Mouse (Mus musculus) limb, embryonic 15.5 days (tissue): ENCODE measurements at regions not wholly inside any gene's neighbourhood (a gene's known extent, or its start where the extent isn't known, plus 50 kb on each side); places are given as distances from the start of the nearest gene placed in this dataset.

Source experiments
- ATAC-seq: fragments of 200-750 bp; cut with Nextera tagmentation; 2 replicates; pipeline ENCODE4 v1.8.0; 2017; ENCODE audit warnings: low read depth, moderate TSS enrichment; ENCODE audit not compliant: insufficient number of reproducible peaks, low FRiP score, low TSS enrichment
- H3K27ac ChIP-seq: fragments of 300-500 bp; sonication (generic); 2 replicates; pipeline ENCODE4 v1.5.1; 2015; ENCODE audit warnings: moderate library complexity, mild to moderate bottlenecking, inconsistent platforms
- H3K27me3 ChIP-seq: fragments of 300-500 bp; sonication (generic); 2 replicates; pipeline ENCODE4 v1.6.1; 2015; ENCODE audit warnings: inconsistent platforms
- H3K36me3 ChIP-seq: fragments of 300-500 bp; sonication (generic); 2 replicates; pipeline ENCODE4 v1.6.1; 2015; ENCODE audit warnings: inconsistent platforms
- H3K4me1 ChIP-seq: fragments of 300-500 bp; sonication (generic); 2 replicates; pipeline ENCODE4 v1.6.1; 2015; ENCODE audit warnings: inconsistent platforms
- H3K4me2 ChIP-seq: fragments of 300-500 bp; sonication (generic); 2 replicates; pipeline ENCODE4 v1.6.1; 2015; ENCODE audit warnings: mild to moderate bottlenecking, inconsistent platforms
- H3K4me3 ChIP-seq: fragments of 300-500 bp; sonication (generic); 2 replicates; pipeline ENCODE4 v1.5.1; 2015; ENCODE audit warnings: mild to moderate bottlenecking, inconsistent platforms
- H3K9ac ChIP-seq: fragments of 300-500 bp; sonication (generic); 2 replicates; pipeline ENCODE4 v1.6.1; 2015; ENCODE audit warnings: inconsistent platforms
- H3K9me3 ChIP-seq: fragments of 300-500 bp; sonication (generic); 2 replicates; pipeline ENCODE4 v1.6.1; 2016; ENCODE audit warnings: inconsistent platforms
- WGBS: fragments of 180-500 bp; shearing (Covaris S2); methylation state at CpG from one replicate; pipeline ENCODE4 v1.1.7; 2015; 5-methylcytosine and 5-hydroxymethylcytosine counted together

GRCm38 (mm10) chr1:143464863-143465262 is 175.6 kb upstream of the B3galt2 start:
- WGBS, result 48% methylated on average over 2 of the region's 2 CpGs
- no peak overlapping the region for H3K4me2 ChIP-seq
- no peak overlapping the region for H3K9ac ChIP-seq
- no peaks in the 10 kb centered on the region for H3K9me3 ChIP-seq
- H3K4me1 ChIP-seq, result no peaks in the 10 kb centered on the region
- no peak overlapping the region for H3K4me3 ChIP-seq
- ATAC-seq, result no peak
- no peaks in the 10 kb centered on the region for H3K27me3 ChIP-seq
- H3K27ac ChIP-seq, result no peak overlapping the region
- no peaks in the 10 kb centered on the region for H3K36me3 ChIP-seq

- Histone ChIP-seq H3K27ac (no peak overlapping the region), H3K36me3 (no peaks in the 10 kb centered on the region), H3K4me2 (no peak overlapping the region), H3K27me3 (no peaks in the 10 kb centered on the region), H3K4me3 (no peak overlapping the region), H3K9me3 (no peaks in the 10 kb centered on the region), H3K9ac (no peak overlapping the region), H3K4me1 (no peaks in the 10 kb centered on the region)
- no peak for ATAC-seq
- 83% methylated on average over 3 of the region's 3 CpGs for WGBS
Measured at GRCm38 (mm10) chr1:143466092-143466491, 174.4 kb upstream of the B3galt2 start.

- Histone ChIP-seq H3K9ac (no peak overlapping the region), H3K4me3 (no peak overlapping the region), H3K27ac (no peak overlapping the region), H3K27me3 (no peaks in the 10 kb centered on the region), H3K4me2 (no peak overlapping the region), H3K9me3 (no peaks in the 10 kb centered on the region), H3K4me1 (no peaks in the 10 kb centered on the region), H3K36me3 (no peaks in the 10 kb centered on the region)
- WGBS, result 83% methylated on average over 2 of the region's 2 CpGs
- ATAC-seq, result no peak
Measured at GRCm38 (mm10) chr1:143475329-143475728, 165.1 kb upstream of the B3galt2 start.

GRCm38 (mm10) chr1:143483345-143483744 is 157.1 kb upstream of the B3galt2 start:
- WGBS, result 77% methylated on average over 4 of the region's 4 CpGs
- no peak for ATAC-seq

GRCm38 (mm10) chr1:143484936-143485335 is 155.5 kb upstream of the B3galt2 start:
- H3K27ac ChIP-seq, result no peak overlapping the region
- H3K9ac ChIP-seq, result no peak overlapping the region
- no peaks in the 10 kb centered on the region for H3K27me3 ChIP-seq
- no peak overlapping the region for H3K4me2 ChIP-seq
- H3K36me3 ChIP-seq, result no peaks in the 10 kb centered on the region
- H3K4me1 ChIP-seq, result no peaks in the 10 kb centered on the region
- 89% methylated on average over 1 of the region's 1 CpGs for WGBS
- H3K4me3 ChIP-seq, result no peak overlapping the region
- no peaks in the 10 kb centered on the region for H3K9me3 ChIP-seq
- no peak for ATAC-seq

More at GRCm38 (mm10) chr1:143483345-143483744, 157.1 kb upstream of the B3galt2 start:
- Histone ChIP-seq H3K9ac (no peak overlapping the region), H3K4me3 (no peak overlapping the region), H3K27me3 (no peaks in the 10 kb centered on the region), H3K27ac (no peak overlapping the region), H3K36me3 (no peaks in the 10 kb centered on the region), H3K9me3 (no peaks in the 10 kb centered on the region), H3K4me2 (no peak overlapping the region), H3K4me1 (no peaks in the 10 kb centered on the region)

GRCm38 (mm10) chr1:143497092-143497491 is 143.4 kb upstream of the B3galt2 start:
- 78% methylated on average over 8 of the region's 8 CpGs for WGBS
- no peaks in the 10 kb centered on the region for H3K36me3 ChIP-seq
- H3K9me3 ChIP-seq, result no peaks in the 10 kb centered on the region
- H3K27ac ChIP-seq, result no peak overlapping the region
- ATAC-seq, result no peak
- H3K4me1 ChIP-seq, result no peaks in the 10 kb centered on the region
- no peaks in the 10 kb centered on the region for H3K27me3 ChIP-seq
- no peak overlapping the region for H3K9ac ChIP-seq
- H3K4me3 ChIP-seq, result no peak overlapping the region
- H3K4me2 ChIP-seq, result no peak overlapping the region

GRCm38 (mm10) chr1:143503436-143504065 is 136.9 kb upstream of the B3galt2 start:
- ATAC-seq, result no peak; the same call in 1 of the 2 replicates
- Histone ChIP-seq H3K27ac (no peak overlapping the region), H3K27me3 (no peaks in the 10 kb centered on the region), H3K4me1 (peaks cover 8% of the 10 kb centered on the region; the same call in 1 of the 2 replicates), H3K4me2 (no peak overlapping the region), H3K36me3 (no peaks in the 10 kb centered on the region), H3K9ac (no peak overlapping the region), H3K9me3 (no peaks in the 10 kb centered on the region), H3K4me3 (no peak overlapping the region)
- 30% methylated on average over 11 of the region's 11 CpGs for WGBS

- ATAC-seq, result no peak
- Histone ChIP-seq H3K36me3 (no peaks in the 10 kb centered on the region), H3K4me3 (no peak overlapping the region), H3K9me3 (no peaks in the 10 kb centered on the region), H3K4me2 (no peak overlapping the region), H3K4me1 (peaks cover 8% of the 10 kb centered on the region; the same call in 1 of the 2 replicates), H3K9ac (no peak overlapping the region), H3K27ac (no peak overlapping the region), H3K27me3 (no peaks in the 10 kb centered on the region)
- 74% methylated on average over 3 of the region's 3 CpGs for WGBS
Measured at GRCm38 (mm10) chr1:143504066-143504440, 136.4 kb upstream of the B3galt2 start.

- no peak overlapping the region for H3K9ac ChIP-seq
- no peaks in the 10 kb centered on the region for H3K27me3 ChIP-seq
- no peak for ATAC-seq
- H3K27ac ChIP-seq, result no peak overlapping the region
- H3K36me3 ChIP-seq, result no peaks in the 10 kb centered on the region
- peaks cover 8% of the 10 kb centered on the region; the same call in 1 of the 2 replicates for H3K4me1 ChIP-seq
- H3K9me3 ChIP-seq, result no peaks in the 10 kb centered on the region
- H3K4me3 ChIP-seq, result no peak overlapping the region
- no peak overlapping the region for H3K4me2 ChIP-seq
- WGBS, result 86% methylated on average over 1 of the region's 1 CpGs
Measured at GRCm38 (mm10) chr1:143505318-143505717, 135.1 kb upstream of the B3galt2 start.

GRCm38 (mm10) chr1:143523831-143524521 is 116.5 kb upstream of the B3galt2 start:
- WGBS, result 60% methylated on average over 6 of the region's 6 CpGs
- H3K27ac ChIP-seq, result no peak overlapping the region
- no peak overlapping the region for H3K4me3 ChIP-seq
- no peaks in the 10 kb centered on the region for H3K27me3 ChIP-seq
- no peak overlapping the region for H3K9ac ChIP-seq
- H3K4me1 ChIP-seq, result no peaks in the 10 kb centered on the region
- no peaks in the 10 kb centered on the region for H3K36me3 ChIP-seq
- ATAC-seq, result no peak
- H3K9me3 ChIP-seq, result no peaks in the 10 kb centered on the region
- H3K4me2 ChIP-seq, result no peak overlapping the region

- WGBS, result 46% methylated on average over 5 of the region's 5 CpGs
- no peaks in the 10 kb centered on the region for H3K36me3 ChIP-seq
- no peak overlapping the region for H3K9ac ChIP-seq
- H3K4me1 ChIP-seq, result no peaks in the 10 kb centered on the region
- H3K27ac ChIP-seq, result no peak overlapping the region
- H3K4me3 ChIP-seq, result no peak overlapping the region
- no peak overlapping the region for H3K4me2 ChIP-seq
- H3K9me3 ChIP-seq, result no peaks in the 10 kb centered on the region
- peak; percentile 82 for ATAC-seq
- no peaks in the 10 kb centered on the region for H3K27me3 ChIP-seq
Measured at GRCm38 (mm10) chr1:143524522-143524865, 116.0 kb upstream of the B3galt2 start.

GRCm38 (mm10) chr1:143540223-143540622 is 100.2 kb upstream of the B3galt2 start:
- no peaks in the 10 kb centered on the region for H3K36me3 ChIP-seq
- no peak overlapping the region for H3K9ac ChIP-seq
- no peak overlapping the region for H3K4me2 ChIP-seq
- H3K27ac ChIP-seq, result no peak overlapping the region
- no peak for ATAC-seq
- no peaks in the 10 kb centered on the region for H3K4me1 ChIP-seq
- H3K9me3 ChIP-seq, result no peaks in the 10 kb centered on the region
- H3K4me3 ChIP-seq, result no peak overlapping the region
- WGBS, result 90% methylated on average over 2 of the region's 2 CpGs
- H3K27me3 ChIP-seq, result no peaks in the 10 kb centered on the region
